Mouse (Mus musculus) limb, embryonic 14.5 days (tissue): ENCODE measurements at regions not wholly inside any gene's neighbourhood (a gene's known extent, or its start where the extent isn't known, plus 50 kb on each side); places are given as distances from the start of the nearest gene placed in this dataset.
"Not testable (repeated sequence)": the region's sequence is repeated elsewhere in the genome, so short reads cannot be mapped to it uniquely, and the experiment has no call there.

ENCODE experiments used
- ATAC-seq: fragments of 200-750 bp; cut with Nextera tagmentation; 2 replicates; pipeline ENCODE4 v1.8.0; 2017; ENCODE audit warnings: low read depth, moderate number of reproducible peaks, moderate TSS enrichment; ENCODE audit not compliant: low FRiP score
- DNase-seq: peaks from one replicate; pipeline ENCODE4 v3.0.0-alpha.2; 2015; ENCODE audit warnings: low spot score
- H3K27ac ChIP-seq: fragments of 300-500 bp; sonication (generic); replicated peaks from 2 replicates; pipeline ENCODE4 v1.5.1; 2014; ENCODE audit warnings: low read depth, mild to moderate bottlenecking, low read length, moderate library complexity, mixed read lengths
- H3K27me3 ChIP-seq: fragments of 300-500 bp; sonication (generic); 2 replicates; pipeline ENCODE4 v1.6.1; 2014; ENCODE audit warnings: low read length, mixed read lengths; ENCODE audit not compliant: control insufficient read depth, insufficient read depth
- H3K36me3 ChIP-seq: fragments of 300-500 bp; sonication (generic); 2 replicates; pipeline ENCODE4 v1.6.1; 2014; ENCODE audit warnings: mild to moderate bottlenecking, low read length, moderate library complexity, mixed read lengths; ENCODE audit not compliant: control insufficient read depth, insufficient read depth
- H3K4me1 ChIP-seq: fragments of 300-500 bp; sonication (generic); 2 replicates; pipeline ENCODE4 v1.6.1; 2014; ENCODE audit warnings: antibody characterized with exemption, low read length, mixed read lengths; ENCODE audit not compliant: control insufficient read depth, insufficient read depth
- H3K4me2 ChIP-seq: fragments of 300-500 bp; sonication (generic); replicated peaks from 2 replicates; pipeline ENCODE4 v1.6.1; 2014; ENCODE audit warnings: low read depth, mild to moderate bottlenecking, low read length, moderate library complexity; ENCODE audit not compliant: severe bottlenecking
- H3K4me3 ChIP-seq: fragments of 300-500 bp; sonication (generic); replicated peaks from 2 replicates; pipeline ENCODE4 v1.5.1; 2014; ENCODE audit warnings: low read length
- H3K9ac ChIP-seq: fragments of 300-500 bp; sonication (generic); 2 replicates; pipeline ENCODE4 v1.6.1; 2014; ENCODE audit warnings: mild to moderate bottlenecking, low read depth, low read length, moderate library complexity; ENCODE audit not compliant: severe bottlenecking
- H3K9me3 ChIP-seq: fragments of 300-500 bp; sonication (generic); 2 replicates; pipeline ENCODE4 v1.6.1; 2016; ENCODE audit warnings: low read length; ENCODE audit not compliant: control insufficient read depth
- POLR2A ChIP-seq: fragments of 200-500 bp; IDR thresholded peaks from 2 replicates; pipeline ENCODE4 v1.8.0; 2012; ENCODE audit warnings: inconsistent platforms, mild to moderate bottlenecking, moderate library complexity, borderline replicate concordance; ENCODE audit not compliant: insufficient read depth, insufficient read length; ENCODE audit errors: extremely low read depth
- WGBS: fragments of 180-500 bp; shearing (Covaris S2); extraction: QIAGEN DNeasy Blood & Tissue Kit; methylation state at CpG from one replicate; pipeline ENCODE4 v1.1.7; 2014; 5-methylcytosine and 5-hydroxymethylcytosine counted together

GRCm38 (mm10) chr8:57383746-57384320, 63.0 kb downstream of the Hand2 start:
- Histone ChIP-seq H3K27me3 (no peaks in the 10 kb centered on the region), H3K4me2 (no peak overlapping the region), H3K4me1 (no peaks in the 10 kb centered on the region), H3K9ac (no peak overlapping the region), H3K27ac (no peak overlapping the region), H3K9me3 (no peaks in the 10 kb centered on the region), H3K36me3 (no peaks in the 10 kb centered on the region), H3K4me3 (no peak overlapping the region)
- DNase-seq, result no peak
- no peak for TF ChIP-seq POLR2A
- 70% methylated on average over 9 of the region's 9 CpGs for WGBS
- ATAC-seq, result no peak

- no peak for ATAC-seq
- H3K36me3 ChIP-seq, result no peaks in the 10 kb centered on the region
- H3K9ac ChIP-seq, result no peak overlapping the region
- H3K4me2 ChIP-seq, result no peak overlapping the region
- 73% methylated on average over 5 of the region's 5 CpGs for WGBS
- DNase-seq, result no peak
- no peaks in the 10 kb centered on the region for H3K27me3 ChIP-seq
- no peak overlapping the region for H3K4me3 ChIP-seq
- no peaks in the 10 kb centered on the region for H3K9me3 ChIP-seq
- TF ChIP-seq POLR2A, result no peak
- H3K4me1 ChIP-seq, result no peaks in the 10 kb centered on the region
- H3K27ac ChIP-seq, result no peak overlapping the region
Observed at GRCm38 (mm10) chr8:57387627-57388026, 66.8 kb downstream of the Hand2 start.

GRCm38 (mm10) chr8:57388579-57388978, 67.1 kb upstream of the Scrg1 start:
- Histone ChIP-seq H3K36me3 (no peaks in the 10 kb centered on the region), H3K27me3 (no peaks in the 10 kb centered on the region), H3K4me1 (no peaks in the 10 kb centered on the region), H3K4me2 (no peak overlapping the region), H3K4me3 (no peak overlapping the region), H3K27ac (no peak overlapping the region), H3K9ac (no peak overlapping the region), H3K9me3 (no peaks in the 10 kb centered on the region)
- WGBS, result 83% methylated on average over 4 of the region's 4 CpGs
- ATAC-seq, result no peak
- no peak for DNase-seq
- no peak for TF ChIP-seq POLR2A

- WGBS, result 48% methylated on average over 3 of the region's 3 CpGs
- H3K9ac ChIP-seq, result no peak overlapping the region
- H3K4me2 ChIP-seq, result no peak overlapping the region
- H3K4me1 ChIP-seq, result peaks cover 14% of the 10 kb centered on the region
- H3K4me3 ChIP-seq, result no peak overlapping the region
- no peaks in the 10 kb centered on the region for H3K27me3 ChIP-seq
- no peaks in the 10 kb centered on the region for H3K9me3 ChIP-seq
- DNase-seq, result peak; percentile 46
- no peak for ATAC-seq
- H3K27ac ChIP-seq, result no peak overlapping the region
- H3K36me3 ChIP-seq, result no peaks in the 10 kb centered on the region
- no peak for TF ChIP-seq POLR2A
Observed at GRCm38 (mm10) chr8:57397999-57398635, 57.6 kb upstream of the Scrg1 start.

- not testable (repeated sequence) for H3K27ac ChIP-seq
- peaks cover 18% of the 10 kb centered on the region for H3K4me1 ChIP-seq
Observed at GRCm38 (mm10) chr8:57400171-57400570, 55.6 kb upstream of the Scrg1 start.

More at GRCm38 (mm10) chr8:57400171-57400570, 55.6 kb upstream of the Scrg1 start:
- not testable (repeated sequence) for DNase-seq, H3K9me3 ChIP-seq, ATAC-seq, H3K4me3 ChIP-seq, H3K27me3 ChIP-seq, H3K9ac ChIP-seq, H3K36me3 ChIP-seq, H3K4me2 ChIP-seq
